Mouse (Mus musculus) liver, adult (tissue): ENCODE measurements around the gene Rbm20.

Experiments
- GATA4 ChIP-seq: IDR thresholded peaks from 2 replicates; pipeline ENCODE4 v1.6.1; 2014; ENCODE audit warnings: mild to moderate bottlenecking, low read length; ENCODE audit not compliant: insufficient replicate concordance

Rbm20 gene

GRCm38 (mm10) chr19:53755346-53755745 lies 78.2 kb downstream of the Rbm20 start:
- no peak for TF ChIP-seq GATA4

- TF ChIP-seq GATA4, result no peak
Measured at GRCm38 (mm10) chr19:53757432-53758109, 80.5 kb downstream of the Rbm20 start.

- TF ChIP-seq GATA4, result no peak
Measured at GRCm38 (mm10) chr19:53758881-53759418, 81.8 kb downstream of the Rbm20 start.

DNA sequence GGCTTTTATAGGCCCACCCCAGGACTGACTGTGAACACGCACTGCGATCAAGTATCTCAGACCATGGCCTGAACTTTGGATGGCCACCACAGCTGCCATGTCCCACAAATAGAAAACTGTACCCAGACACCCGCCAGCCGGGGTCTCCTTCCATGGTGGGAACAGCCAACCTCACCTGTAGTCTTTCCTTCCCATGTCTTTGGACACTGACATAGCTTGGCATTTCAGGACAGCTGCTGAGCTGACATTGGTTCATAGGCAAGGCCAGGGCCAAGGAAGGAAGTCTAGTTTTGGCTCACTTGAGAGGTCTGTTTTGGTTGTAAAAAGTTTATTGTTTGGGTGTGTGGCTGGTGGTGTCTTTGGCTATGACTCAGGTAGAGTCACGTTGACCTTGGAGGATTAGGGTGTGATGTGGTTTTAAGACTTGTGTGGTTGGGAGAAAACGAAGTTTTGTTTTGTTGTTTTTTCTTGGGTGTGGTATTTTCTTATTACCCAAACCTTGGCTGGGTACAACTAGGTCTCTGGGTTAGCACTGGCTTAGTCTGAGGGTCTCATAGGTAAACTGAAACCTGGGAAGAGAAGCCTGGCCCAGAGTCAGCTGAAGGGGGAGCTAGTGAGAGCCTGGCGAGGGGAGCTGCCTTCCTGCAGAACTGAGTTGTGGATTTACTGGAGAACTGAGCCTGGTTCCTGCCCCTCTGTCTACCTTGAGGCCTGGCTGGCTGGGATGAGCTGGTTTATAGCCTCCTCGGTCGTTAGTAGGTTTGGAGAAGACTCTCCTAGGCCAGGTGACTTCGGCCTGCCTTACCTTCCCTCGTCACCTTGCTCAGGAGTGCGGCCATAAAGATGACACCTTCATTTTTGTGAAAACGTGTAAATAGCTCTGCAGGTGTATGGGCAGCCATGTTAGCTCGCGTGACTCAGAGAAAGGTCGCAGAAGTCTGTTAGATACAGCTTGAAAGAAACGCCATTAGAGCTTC lies 83.3 kb downstream of the Rbm20 start:
- TF ChIP-seq GATA4, result no peak

DNA sequence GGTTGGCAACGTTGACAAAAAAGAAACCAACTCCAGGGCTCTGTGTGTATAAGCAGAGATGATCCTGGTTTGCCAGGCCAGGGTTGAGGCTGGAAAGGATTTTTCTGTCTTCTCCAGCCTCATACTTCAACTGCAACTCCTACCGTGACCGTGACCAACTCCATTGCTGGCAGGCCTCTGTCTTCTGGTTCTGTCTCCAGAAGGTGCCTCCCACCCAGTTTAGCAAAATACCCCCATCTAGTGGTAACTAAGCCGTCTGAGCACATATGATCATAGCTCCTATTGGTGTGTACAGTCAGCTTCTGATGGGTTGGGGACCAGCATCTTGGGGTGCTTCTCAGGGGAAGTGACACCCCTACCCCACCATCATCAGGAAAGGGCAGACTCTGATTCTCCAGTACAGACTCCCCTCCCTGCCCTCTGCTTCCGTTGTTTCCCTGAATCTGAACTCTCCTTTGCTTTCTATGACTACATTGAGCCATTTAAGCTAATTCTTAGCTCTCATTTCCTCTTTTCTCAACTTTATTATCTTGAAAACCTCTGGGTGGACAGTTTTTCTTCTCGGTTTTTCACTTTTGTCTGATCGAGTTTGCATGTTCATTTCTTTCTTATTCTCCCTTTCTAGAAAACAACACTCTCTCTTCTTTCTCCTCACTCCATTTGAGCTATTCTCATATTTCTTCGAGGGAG lies 85.8 kb downstream of the Rbm20 start:
- TF ChIP-seq GATA4, result no peak

- no peak for TF ChIP-seq GATA4
Measured at GRCm38 (mm10) chr19:53764688-53765478, 87.8 kb downstream of the Rbm20 start.

GRCm38 (mm10) chr19:53768478-53768877 lies 91.4 kb downstream of the Rbm20 start:
- no peak for TF ChIP-seq GATA4

- no peak for TF ChIP-seq GATA4
Measured at GRCm38 (mm10) chr19:53773937-53774640, 97.0 kb downstream of the Rbm20 start.

DNA sequence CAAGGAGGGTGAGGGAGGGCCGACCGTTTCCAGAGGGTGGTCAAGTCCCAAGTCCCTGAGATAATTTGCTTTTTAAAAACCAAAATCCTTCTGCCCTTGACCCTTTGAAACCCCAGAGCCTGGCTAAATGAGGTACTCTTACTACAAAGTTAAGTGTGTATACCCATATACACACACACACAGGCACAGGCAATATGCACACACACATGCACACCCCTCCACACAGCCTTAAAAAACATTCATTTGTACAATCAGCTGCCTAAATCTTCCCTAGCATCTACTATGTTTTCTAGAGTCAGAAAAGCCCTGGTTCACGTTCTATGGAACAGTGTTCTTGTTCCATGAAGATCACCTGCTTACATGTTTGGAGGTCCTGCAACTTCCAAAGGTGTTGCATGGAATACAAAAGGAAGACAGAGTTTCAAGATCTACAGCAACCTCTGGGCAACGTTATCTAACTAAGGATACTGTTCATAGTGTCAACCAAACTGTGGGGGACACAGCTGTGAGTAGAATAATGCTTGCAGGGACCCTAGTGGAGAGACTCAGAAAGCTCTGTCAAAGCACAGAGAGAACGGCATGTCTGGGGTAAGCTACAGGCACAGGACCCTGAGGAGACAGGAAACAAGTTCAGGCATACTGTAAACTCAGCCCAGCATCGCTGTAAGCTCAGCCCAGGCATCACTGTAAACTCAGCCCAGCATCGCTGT lies 97.7 kb downstream of the Rbm20 start:
- no peak for TF ChIP-seq GATA4

GRCm38 (mm10) chr19:53779402-53779801 lies 102.3 kb downstream of the Rbm20 start:
- TF ChIP-seq GATA4, result no peak

DNA sequence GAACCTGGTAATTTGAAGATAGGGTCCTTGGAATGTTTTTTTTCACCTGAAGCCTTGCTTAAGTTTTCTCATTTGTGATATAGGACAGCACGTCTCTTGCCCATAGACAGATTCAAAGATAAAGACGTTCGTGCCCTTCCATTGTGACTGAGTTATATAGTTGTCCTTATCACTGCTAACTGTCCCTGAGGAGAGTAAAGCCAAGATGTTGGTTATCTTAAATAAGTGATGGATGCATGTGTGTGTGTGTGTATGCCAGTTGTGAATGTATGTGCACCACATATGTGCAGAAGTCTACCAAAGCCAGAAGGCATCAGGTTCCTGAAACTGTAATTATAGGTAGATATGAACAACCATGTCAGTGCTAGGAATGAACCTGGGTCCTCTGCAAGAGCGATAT lies 102.7 kb downstream of the Rbm20 start:
- no peak for TF ChIP-seq GATA4

DNA sequence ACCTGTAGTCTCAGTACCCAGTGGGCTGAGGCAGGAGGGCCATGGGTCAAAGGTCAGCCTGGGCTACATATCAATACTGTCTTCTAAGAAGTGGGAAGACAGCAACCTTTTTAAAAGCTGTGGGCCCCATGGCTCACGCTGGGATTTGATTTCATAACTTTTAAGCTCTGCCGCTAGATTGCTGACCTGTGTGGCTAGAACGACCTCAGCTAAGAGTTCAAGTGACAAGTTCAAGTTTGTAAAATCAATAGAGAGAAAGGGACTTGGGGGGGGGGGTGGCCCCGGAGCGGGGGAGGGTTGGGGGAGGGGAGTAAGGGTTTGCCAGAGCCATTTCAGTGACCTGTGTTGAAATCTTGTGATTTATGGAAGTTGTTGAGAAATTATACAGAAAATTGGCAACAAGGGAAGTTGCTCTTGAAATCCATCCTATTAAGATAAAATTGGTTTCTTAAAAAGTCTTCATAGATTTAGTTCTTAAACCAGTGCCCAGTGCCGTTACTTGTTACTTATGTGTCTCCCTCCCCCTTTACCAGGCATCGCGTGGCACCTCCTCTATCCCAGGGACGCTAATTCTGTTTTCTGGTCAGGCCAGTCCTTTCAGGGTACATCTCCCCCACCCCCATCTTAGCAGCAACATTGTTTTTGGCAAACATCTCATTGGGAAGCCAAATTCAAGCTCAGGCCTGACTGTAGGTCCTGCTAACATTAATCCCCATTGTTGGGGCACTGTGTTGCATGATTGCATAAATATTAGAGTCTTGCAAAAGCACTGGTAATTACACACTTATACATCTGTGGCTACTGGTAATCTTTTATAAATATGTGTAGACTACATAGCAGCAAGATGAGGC lies 103.9 kb downstream of the Rbm20 start:
- TF ChIP-seq GATA4, result no peak
